Mouse (Mus musculus) cerebellum, adult 9-10 months (tissue): ENCODE results near the gene Tmem256.

Experiments
- DNase-seq: peaks from one replicate; pipeline ENCODE4 v3.0.0; 2022

Tmem256 gene

DNA sequence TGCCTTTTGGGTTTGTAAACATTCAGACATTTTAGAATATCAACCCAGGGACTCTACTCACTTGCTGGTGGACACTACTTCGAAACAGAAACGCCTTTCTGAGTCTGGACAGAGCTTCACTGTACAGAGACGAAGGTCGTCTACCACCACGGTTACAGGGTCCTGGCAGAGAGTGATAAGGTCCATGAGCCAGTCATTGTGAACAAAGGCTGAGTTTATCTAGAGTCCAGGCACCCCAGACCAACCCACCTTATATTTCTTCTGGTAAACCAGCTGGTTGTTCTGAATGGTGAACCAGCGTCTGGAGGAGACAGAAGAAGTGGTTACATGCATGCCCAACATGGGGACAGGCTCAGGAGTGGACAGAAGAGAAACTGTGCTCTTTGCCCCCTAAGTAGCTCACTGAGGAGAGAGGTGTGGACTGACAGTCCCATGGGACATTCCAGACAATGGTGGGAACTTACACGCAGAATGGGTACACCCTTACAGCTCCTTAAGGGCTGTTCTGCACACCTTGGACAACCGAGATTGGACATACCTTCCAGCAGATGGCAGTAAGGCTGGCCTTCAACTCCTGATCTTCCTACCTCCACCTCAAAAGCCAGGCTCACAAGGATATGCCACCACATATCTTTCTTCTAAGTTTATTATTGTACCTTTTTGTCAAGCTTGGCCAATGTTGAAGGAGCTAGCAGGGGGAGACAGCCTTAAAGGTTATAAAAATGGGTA, 48.8 kb downstream of the Tmem256 start:
- no peak for DNase-seq
